Mouse (Mus musculus): ENCODE measurements around the gene Gm20721. TPM values are rescaled to one million over a fixed set of nuclear protein-coding genes. Genes with fewer than 3 reads are reported as not detected.
A peak's percentile ranks its signal among the peaks of the same experiment; 100 is the strongest.

The Gm20721 gene
- polyA plus RNA-seq, 1 experiment from 2014 or later, result 11.1 TPM

- peaks cover 21% of the 10 kb centered on the region for H3K4me1 ChIP-seq (ENCODE audit: control insufficient read depth, insufficient read depth, low read length)
- WGBS, result 95% methylated on average over 16 of the region's 16 CpGs
- H3K4me3 ChIP-seq (ENCODE audit: low read depth, low read length), result no peak overlapping the region
- H3K9me3 ChIP-seq (replicated peaks; ENCODE audit: control insufficient read depth, low read length, poor library complexity, severe bottlenecking), result no peaks in the 10 kb centered on the region
- H3K4me2 ChIP-seq (ENCODE audit: low read length), result no peak overlapping the region
- H3K9ac ChIP-seq (ENCODE audit: low read depth, low read length), result no peak overlapping the region
- H3K27ac ChIP-seq (ENCODE audit: low read length), result no peak overlapping the region
- ATAC-seq, result no peak
- no peaks in the 10 kb centered on the region for H3K27me3 ChIP-seq (ENCODE audit: control insufficient read depth, insufficient read depth, low read depth, low read length)
- H3K36me3 ChIP-seq (ENCODE audit: control insufficient read depth, insufficient read depth, low read length), result peaks cover 22% of the 10 kb centered on the region
Measured at GRCm38 (mm10) chr2:174344996-174345395, 1.5 kb downstream of the Gm20721 start.

GRCm38 (mm10) chr2:174344003-174344655, 2.4 kb downstream of the Gm20721 start:
- Histone ChIP-seq H3K9ac (ENCODE audit: low read depth, low read length) (no peak overlapping the region), H3K27me3 (ENCODE audit: control insufficient read depth, insufficient read depth, low read depth, low read length) (no peaks in the 10 kb centered on the region), H3K4me1 (ENCODE audit: control insufficient read depth, insufficient read depth, low read length) (peaks cover 21% of the 10 kb centered on the region), H3K9me3 (replicated peaks; ENCODE audit: control insufficient read depth, low read length, poor library complexity, severe bottlenecking) (no peaks in the 10 kb centered on the region), H3K4me3 (ENCODE audit: low read depth, low read length) (no peak overlapping the region), H3K27ac (ENCODE audit: low read length) (peak overlapping the region; percentile 71), H3K4me2 (ENCODE audit: low read length) (peak overlapping the region; percentile 25; the same call in 1 of the 2 replicates), H3K36me3 (ENCODE audit: control insufficient read depth, insufficient read depth, low read length) (peaks cover 22% of the 10 kb centered on the region)
- 32% methylated on average over 3 of the region's 3 CpGs for WGBS
- ATAC-seq, result peak; percentile 64

- 53% methylated on average over 1 of the region's 1 CpGs for WGBS
- H3K9ac ChIP-seq (ENCODE audit: low read depth, low read length), result no peak overlapping the region
- H3K4me1 ChIP-seq (ENCODE audit: control insufficient read depth, insufficient read depth, low read length), result peaks cover 21% of the 10 kb centered on the region
- H3K27me3 ChIP-seq (ENCODE audit: control insufficient read depth, insufficient read depth, low read depth, low read length), result no peaks in the 10 kb centered on the region
- H3K27ac ChIP-seq (ENCODE audit: low read length), result peak overlapping the region; percentile 71
- peaks cover 22% of the 10 kb centered on the region for H3K36me3 ChIP-seq (ENCODE audit: control insufficient read depth, insufficient read depth, low read length)
- no peak overlapping the region for H3K4me3 ChIP-seq (ENCODE audit: low read depth, low read length)
- ATAC-seq, result no peak
- no peak overlapping the region for H3K4me2 ChIP-seq (ENCODE audit: low read length)
- no peaks in the 10 kb centered on the region for H3K9me3 ChIP-seq (replicated peaks; ENCODE audit: control insufficient read depth, low read length, poor library complexity, severe bottlenecking)
Measured at GRCm38 (mm10) chr2:174343566-174343965, 2.9 kb downstream of the Gm20721 start.

- 67% methylated on average over 8 of the region's 8 CpGs for WGBS
- Histone ChIP-seq H3K9me3 (replicated peaks; ENCODE audit: control insufficient read depth, low read length, poor library complexity, severe bottlenecking) (no peaks in the 10 kb centered on the region), H3K4me3 (ENCODE audit: low read depth, low read length) (no peak overlapping the region), H3K9ac (ENCODE audit: low read depth, low read length) (no peak overlapping the region), H3K36me3 (ENCODE audit: control insufficient read depth, insufficient read depth, low read length) (peaks cover 22% of the 10 kb centered on the region), H3K27me3 (ENCODE audit: control insufficient read depth, insufficient read depth, low read depth, low read length) (no peaks in the 10 kb centered on the region), H3K4me1 (ENCODE audit: control insufficient read depth, insufficient read depth, low read length) (peaks cover 21% of the 10 kb centered on the region), H3K27ac (ENCODE audit: low read length) (peak overlapping the region; percentile 71; the same call in 1 of the 2 replicates), H3K4me2 (ENCODE audit: low read length) (no peak overlapping the region)
- ATAC-seq, result no peak
Measured at GRCm38 (mm10) chr2:174342793-174343400, 3.6 kb downstream of the Gm20721 start.

- peaks cover 21% of the 10 kb centered on the region for H3K4me1 ChIP-seq (ENCODE audit: control insufficient read depth, insufficient read depth, low read length)
- H3K27ac ChIP-seq (ENCODE audit: low read length), result no peak overlapping the region
- H3K36me3 ChIP-seq (ENCODE audit: control insufficient read depth, insufficient read depth, low read length), result peaks cover 12% of the 10 kb centered on the region
- 93% methylated on average over 4 of the region's 4 CpGs for WGBS
- no peak overlapping the region for H3K9ac ChIP-seq (ENCODE audit: low read depth, low read length)
- H3K4me2 ChIP-seq (ENCODE audit: low read length), result no peak overlapping the region
- no peaks in the 10 kb centered on the region for H3K27me3 ChIP-seq (ENCODE audit: control insufficient read depth, insufficient read depth, low read depth, low read length)
- no peak overlapping the region for H3K4me3 ChIP-seq (ENCODE audit: low read depth, low read length)
- no peaks in the 10 kb centered on the region for H3K9me3 ChIP-seq (replicated peaks; ENCODE audit: control insufficient read depth, low read length, poor library complexity, severe bottlenecking)
- no peak for ATAC-seq
Measured at GRCm38 (mm10) chr2:174340893-174341580, 5.5 kb downstream of the Gm20721 start.

GRCm38 (mm10) chr2:174340229-174340892, 6.2 kb downstream of the Gm20721 start:
- H3K36me3 ChIP-seq (ENCODE audit: control insufficient read depth, insufficient read depth, low read length), result peaks cover 5% of the 10 kb centered on the region
- no peaks in the 10 kb centered on the region for H3K9me3 ChIP-seq (replicated peaks; ENCODE audit: control insufficient read depth, low read length, poor library complexity, severe bottlenecking)
- H3K4me1 ChIP-seq (ENCODE audit: control insufficient read depth, insufficient read depth, low read length), result peaks cover 24% of the 10 kb centered on the region
- H3K4me3 ChIP-seq (ENCODE audit: low read depth, low read length), result no peak overlapping the region
- H3K27ac ChIP-seq (ENCODE audit: low read length), result no peak overlapping the region
- H3K9ac ChIP-seq (ENCODE audit: low read depth, low read length), result no peak overlapping the region
- no peak overlapping the region for H3K4me2 ChIP-seq (ENCODE audit: low read length)
- no peak for ATAC-seq
- 85% methylated on average over 3 of the region's 3 CpGs for WGBS
- no peaks in the 10 kb centered on the region for H3K27me3 ChIP-seq (ENCODE audit: control insufficient read depth, insufficient read depth, low read depth, low read length)

DNA sequence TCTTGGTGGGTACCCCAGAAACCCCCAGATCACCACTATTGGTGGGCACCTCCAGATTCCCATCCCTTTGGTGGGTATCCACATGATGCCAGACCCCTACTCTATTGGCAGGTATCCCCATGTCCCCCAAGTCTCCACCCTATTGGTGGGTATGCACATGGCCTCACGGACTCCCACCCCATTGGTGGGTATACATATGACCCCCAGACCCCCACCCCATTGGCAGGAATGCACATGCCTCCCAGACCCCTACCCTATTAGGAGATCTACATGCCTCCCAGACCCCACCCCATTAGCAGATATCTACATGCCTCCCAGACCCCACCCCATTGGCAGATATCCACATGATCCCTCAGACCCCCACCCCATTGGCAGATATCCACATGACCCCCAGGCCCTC, 6.8 kb downstream of the Gm20721 start:
- Histone ChIP-seq H3K9me3 (replicated peaks; ENCODE audit: control insufficient read depth, low read length, poor library complexity, severe bottlenecking) (no peaks in the 10 kb centered on the region), H3K27ac (ENCODE audit: low read length) (no peak overlapping the region), H3K27me3 (ENCODE audit: control insufficient read depth, insufficient read depth, low read depth, low read length) (no peaks in the 10 kb centered on the region), H3K36me3 (ENCODE audit: control insufficient read depth, insufficient read depth, low read length) (no peaks in the 10 kb centered on the region), H3K4me3 (ENCODE audit: low read depth, low read length) (no peak overlapping the region), H3K4me1 (ENCODE audit: control insufficient read depth, insufficient read depth, low read length) (peaks cover 30% of the 10 kb centered on the region), H3K9ac (ENCODE audit: low read depth, low read length) (no peak overlapping the region), H3K4me2 (ENCODE audit: low read length) (no peak overlapping the region)
- WGBS, result 100% methylated on average over 1 of the region's 1 CpGs
- peak; percentile 18; the same call in 1 of the 2 replicates for ATAC-seq

- Histone ChIP-seq H3K36me3 (ENCODE audit: control insufficient read depth, insufficient read depth, low read length) (no peaks in the 10 kb centered on the region), H3K4me3 (ENCODE audit: low read depth, low read length) (no peak overlapping the region), H3K4me1 (ENCODE audit: control insufficient read depth, insufficient read depth, low read length) (peaks cover 36% of the 10 kb centered on the region), H3K9ac (ENCODE audit: low read depth, low read length) (no peak overlapping the region), H3K9me3 (replicated peaks; ENCODE audit: control insufficient read depth, low read length, poor library complexity, severe bottlenecking) (no peaks in the 10 kb centered on the region), H3K4me2 (ENCODE audit: low read length) (no peak overlapping the region), H3K27me3 (ENCODE audit: control insufficient read depth, insufficient read depth, low read depth, low read length) (no peaks in the 10 kb centered on the region), H3K27ac (ENCODE audit: low read length) (no peak overlapping the region)
- no peak for ATAC-seq
- WGBS, result 89% methylated on average over 13 of the region's 13 CpGs
Measured at GRCm38 (mm10) chr2:174337275-174337674, 9.2 kb downstream of the Gm20721 start.
